Mouse (Mus musculus) frontal cortex, postnatal 25 days (tissue): ENCODE measurements around the gene Ppp1r16b.

Source experiments
- DNase-seq, 2 experiments: peaks; one replicate each; pipeline ENCODE4 v3.0.0; 2022; ENCODE audit warnings: low spot score in 2 of 2

Gene Ppp1r16b

DNA sequence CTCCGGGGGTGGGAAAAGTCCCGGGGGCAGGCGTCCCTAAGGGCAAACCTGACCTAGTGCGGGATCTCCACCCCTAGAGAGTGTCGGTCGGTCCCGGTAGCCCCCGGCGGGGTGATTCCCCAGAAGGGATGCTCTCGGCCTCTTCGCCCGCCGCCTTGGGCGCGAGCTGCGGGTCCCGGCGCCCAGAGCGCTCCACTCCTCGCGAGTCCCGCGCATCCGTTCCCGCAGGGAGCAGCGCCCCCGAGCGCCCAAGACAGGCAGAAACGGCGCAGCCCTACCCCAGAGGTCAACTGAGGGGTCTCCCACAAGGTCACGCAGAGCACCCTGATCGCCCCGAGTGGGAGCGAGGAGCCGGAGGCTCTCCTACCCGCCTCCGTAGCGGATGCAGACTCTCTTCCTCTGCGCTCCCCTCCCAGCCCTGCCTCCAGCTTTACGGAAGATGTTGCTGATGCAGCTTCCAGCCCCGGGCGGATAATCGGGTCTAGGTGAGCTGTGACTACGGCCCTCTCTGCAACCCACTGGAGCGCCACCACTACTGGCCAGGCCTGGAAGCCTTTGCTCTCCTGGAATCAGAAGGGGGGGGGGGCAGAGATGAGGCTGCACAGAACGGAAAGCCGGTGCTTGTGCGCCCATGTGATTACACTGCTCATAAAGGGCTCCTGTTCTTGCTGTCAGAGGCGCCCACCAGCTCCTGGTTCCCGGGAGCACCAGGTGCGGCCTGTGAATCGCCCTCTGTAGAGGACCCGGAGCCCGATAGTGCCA lies 2.7 kb downstream of the Ppp1r16b start:
- peak; percentile 49 to 51 for DNase-seq

DNA sequence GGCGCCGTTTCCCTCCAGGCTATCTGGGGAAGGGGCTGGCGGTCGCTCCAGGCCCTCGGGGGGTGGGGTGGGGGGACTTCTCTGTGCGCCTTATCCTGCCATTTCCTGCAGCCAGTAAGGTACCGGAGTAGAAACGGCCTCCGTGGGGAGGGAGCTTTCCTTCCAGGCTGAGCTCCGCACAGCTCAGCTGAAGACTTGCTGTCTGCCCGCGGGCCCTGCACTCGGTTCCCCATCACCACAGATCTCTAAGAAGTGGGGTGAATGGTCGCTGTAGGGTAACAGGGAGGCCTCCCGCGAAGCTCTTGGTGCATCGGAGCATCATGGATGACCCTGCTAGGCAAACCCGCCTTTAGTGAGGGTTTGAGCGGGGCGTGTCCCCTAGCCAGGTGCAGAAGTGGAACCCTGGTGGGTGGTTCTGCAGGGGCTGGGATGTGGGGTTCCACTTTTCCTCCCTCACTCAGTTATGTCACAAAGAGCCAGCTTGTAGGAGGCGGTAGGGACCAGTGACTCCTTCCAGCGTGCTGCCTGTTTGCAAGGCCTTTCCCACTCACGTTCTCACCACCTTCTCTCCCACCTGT lies 3.3 kb downstream of the Ppp1r16b start:
- no peak for DNase-seq

DNA sequence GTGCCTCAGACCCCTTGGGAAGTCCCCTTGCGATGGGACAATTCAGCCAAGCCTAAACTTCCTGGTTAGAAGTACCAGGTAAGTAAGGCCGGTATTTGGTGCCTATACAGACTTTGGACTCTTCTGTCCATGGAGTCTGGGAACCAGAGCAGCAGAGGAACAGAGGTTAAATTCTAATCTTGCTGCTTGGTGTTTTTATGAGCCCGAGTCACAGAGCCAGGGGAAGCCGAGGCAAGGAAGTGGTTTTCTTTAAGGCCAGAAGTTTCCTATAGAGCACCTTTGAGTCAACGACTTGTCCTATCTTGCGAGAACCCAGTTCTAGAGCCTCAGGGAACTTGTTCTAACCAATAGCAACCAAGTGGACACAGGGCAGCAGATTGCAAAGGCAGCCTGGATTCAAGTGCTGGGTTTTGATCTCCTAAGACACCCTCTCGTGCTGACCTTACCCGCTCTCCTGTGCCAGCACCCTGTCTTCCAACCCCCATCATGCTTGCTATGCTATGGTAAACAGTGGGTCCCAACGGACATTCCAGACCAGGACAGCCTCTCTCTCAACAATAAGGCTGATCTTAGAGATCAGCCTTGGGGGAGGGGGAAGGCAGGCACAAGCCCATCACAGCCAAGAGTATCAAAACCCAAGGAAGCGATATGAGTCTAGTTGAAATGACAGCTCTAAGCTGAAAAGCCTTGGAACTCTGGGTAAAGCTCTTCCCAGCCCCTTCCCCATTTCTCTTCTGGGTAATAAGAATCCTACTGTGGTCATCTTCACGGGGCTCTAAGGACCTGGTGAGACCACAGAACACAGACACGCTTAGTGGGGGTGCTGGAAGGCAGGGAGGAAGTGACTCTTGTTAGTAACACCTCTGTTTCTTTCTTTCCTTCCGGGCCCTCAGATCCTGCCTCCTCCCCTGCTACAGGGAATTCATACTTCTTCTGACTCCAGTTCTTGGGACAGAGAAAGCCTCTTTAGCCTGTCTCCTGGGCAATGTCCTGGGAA lies 4.3 kb downstream of the Ppp1r16b start:
- DNase-seq, result no peak

DNA sequence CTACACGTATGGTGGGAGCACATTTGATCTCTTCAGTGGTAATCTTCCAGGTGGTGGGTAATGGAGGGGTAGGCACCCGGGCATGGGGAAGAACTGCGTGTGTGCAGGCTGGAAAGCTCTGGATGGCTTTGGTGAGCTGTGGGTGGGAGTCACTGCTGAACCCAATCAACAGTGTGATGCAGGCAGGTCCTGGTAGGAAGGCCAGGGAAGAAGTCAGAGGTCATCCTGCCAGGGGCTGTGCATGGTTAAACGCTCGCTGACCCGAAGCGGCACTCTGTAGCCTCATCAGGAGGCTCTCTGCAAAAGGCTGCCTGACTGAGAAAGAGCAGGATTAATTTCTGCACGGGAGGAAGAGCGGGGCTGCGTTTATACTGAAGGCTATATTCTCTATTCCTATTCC lies 5.4 kb downstream of the Ppp1r16b start:
- DNase-seq, result no peak

DNA sequence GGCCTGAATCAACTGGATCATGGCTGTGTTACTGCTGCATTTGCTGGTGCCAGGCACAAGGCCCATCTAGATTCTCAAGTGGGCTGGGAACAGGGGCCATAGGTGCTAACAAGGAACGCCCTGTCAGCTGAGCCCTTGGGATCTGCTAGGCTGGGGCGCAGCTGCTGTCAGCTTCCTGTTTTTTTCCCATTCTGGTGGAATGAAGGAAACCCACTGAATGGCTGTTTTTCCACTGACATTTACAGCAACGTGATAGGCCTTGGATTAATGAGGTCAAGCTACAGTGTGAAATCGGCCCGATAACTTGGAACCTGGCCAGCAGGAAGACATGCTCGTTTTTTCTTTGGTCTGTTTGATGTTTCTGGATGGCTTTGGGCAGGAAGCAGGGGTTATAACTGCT lies 7.6 kb downstream of the Ppp1r16b start:
- no peak for DNase-seq

DNA sequence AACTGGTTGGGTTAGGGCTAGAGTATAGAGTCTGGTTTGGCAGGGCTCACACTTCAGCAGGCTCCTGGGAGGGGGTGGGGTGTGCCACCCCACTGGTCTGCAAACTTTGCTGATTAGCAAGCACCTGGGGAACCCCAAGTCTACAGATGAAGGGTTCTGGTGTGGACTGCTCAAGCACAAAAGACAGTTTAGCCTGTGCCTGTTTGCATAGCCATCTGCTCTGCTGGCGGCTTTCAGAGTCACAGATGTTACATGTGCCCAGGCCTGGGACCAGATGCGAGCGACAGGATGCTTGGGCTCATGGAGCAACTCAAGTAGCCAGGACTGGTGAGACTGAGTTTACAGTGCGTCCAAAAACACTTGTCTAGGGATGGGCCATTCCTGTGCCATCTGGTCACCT lies 8.3 kb downstream of the Ppp1r16b start:
- no peak for DNase-seq

DNA sequence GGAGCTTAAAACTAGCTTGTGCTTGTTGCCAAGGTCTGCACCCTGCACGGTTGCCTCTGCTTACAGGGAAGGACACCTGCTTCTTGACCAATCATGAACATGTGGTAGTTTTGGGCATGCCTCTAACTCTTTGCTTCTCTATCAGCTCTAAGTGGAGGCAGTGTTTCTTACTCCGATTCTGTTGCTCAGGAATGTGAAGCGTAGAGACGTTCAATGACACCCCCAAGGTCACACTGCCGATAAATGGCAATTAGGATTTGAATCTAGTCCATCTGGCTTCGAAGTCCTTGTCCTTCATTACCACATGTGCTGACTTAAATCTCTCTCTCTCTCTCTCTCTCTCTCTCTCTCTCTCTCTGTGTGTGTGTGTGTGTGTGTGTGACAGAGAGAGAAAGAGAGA lies 8.9 kb downstream of the Ppp1r16b start:
- DNase-seq, result no peak

DNA sequence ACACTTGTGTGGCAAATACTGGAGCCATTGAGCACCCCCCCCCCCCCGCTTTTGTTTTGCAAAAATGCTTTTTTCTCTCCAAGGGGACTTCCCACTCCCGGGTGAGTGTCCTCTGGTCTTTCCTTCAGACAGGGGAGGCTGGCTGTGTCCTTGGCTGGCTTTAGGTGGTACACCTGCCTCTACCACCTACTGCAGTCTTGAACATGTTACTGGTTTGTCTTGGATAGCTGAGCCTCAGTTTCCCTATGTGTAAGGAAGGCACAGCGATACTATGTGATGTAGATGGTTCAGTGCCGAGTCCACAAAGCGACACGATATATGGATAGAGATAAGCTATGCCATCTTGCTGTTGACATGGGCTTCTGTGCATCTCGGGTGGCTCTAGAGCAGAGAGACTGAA lies 9.6 kb downstream of the Ppp1r16b start:
- no peak for DNase-seq

DNA sequence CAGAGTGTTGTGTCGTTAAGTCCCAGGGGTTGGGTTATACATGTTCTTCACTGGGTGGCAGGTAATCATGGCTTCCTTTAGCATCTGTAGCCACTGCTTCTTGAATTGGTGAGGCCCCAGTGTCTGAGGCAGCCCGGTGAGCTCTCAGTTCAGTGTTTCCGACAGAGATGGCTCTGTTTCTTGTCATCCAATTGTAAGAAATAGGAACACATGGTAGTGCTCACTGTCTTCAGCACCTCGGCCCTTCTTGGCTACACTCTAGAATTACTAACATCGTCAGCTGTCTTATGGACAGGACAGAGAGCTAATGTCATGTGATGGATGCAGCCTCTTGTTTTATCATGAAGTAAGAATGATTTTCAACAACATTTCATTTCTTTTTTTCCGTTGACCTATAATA lies 10.0 kb downstream of the Ppp1r16b start:
- DNase-seq, result no peak

DNA sequence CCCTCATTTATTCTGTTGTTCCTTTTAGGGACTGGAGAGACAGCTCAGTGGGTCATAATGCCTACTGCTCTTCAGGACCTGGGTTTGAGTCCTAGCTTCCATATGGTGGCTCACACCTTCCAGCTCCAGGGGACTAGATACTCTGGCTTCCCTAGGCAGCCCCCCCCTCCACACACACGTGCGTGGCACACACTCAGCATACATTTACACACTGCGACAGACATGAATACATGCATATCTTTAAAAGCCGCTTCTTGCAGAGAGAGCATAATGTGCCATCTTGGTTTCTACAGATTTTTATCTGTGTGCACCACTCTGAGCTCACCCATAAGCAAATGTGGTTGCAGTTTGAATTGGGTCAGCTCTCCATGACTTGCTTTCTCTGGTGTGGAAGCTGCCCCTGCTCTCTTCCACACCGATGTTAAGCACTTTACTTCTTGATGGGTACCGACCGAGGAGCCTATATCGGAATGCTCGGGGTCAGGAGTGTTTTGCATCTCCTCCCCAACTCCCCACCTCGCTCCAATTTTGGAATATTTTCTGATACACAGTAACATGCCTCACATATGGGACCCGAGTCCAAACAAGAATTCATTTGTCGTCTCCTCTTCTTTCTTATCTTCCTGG lies 10.8 kb downstream of the Ppp1r16b start:
- DNase-seq, result no peak

DNA sequence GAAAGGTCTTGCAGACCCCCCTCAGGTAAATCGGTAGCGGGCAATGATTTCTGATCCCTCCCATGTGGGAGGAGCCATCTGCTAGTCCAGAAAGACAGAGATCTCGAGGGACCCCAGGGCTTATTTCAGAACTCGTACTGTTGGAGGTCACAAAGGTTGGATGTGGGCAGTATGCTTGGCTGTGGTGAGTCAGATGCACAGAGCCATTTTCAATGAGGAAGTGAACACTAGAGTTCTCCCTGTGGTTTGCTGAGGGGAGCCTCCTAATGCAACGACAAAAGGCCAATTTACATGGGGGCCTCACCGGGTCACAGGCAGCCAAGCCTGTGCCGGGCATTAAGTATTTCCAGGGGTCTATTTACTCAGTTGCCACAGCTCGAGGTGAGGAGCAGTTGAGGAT lies 12.7 kb downstream of the Ppp1r16b start:
- no peak for DNase-seq

DNA sequence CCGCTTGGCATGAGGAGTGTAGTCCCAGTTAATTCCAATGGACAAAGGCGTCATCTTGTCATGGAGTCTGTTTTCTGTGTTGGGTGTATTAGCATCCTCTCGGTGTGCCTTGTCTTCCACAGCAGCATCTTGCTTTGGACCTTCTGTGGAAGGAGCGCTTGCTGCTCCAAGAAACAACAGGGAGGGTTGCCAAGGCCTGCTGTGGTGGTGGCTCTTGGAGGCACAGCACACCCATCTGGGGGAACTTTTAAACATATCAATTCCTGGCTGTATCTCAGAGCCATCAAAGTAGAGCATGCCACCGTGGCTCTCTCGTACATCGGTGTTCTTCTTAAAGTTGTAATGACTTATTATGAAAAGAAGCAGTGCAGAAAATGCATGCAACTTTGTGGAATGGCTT lies 13.9 kb downstream of the Ppp1r16b start:
- no peak for DNase-seq

DNA sequence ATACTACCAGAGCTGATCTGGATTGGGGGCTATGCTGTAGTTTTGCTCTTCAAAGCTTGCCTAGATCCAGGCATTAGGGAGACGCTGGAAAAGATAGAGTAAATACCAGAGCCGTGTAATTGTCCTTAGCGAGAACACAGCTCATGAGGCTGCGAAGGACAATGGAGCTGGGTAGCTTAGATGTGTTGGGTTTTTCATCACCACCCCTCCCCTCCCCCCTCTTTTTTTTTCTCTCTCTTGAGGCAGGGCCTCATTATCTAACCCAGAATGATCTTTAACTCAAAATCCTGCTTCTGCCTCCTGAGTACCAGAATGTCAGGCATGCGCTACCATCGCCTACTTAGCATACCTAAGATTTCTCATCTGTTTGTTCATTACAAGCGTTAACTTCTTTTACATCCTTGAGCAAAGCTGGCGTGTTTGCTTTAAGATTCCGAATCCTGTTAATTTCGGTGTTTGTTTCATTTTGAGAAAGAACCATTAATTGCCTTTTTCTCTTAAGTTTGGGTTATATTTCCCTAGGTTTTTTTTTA lies 15.2 kb downstream of the Ppp1r16b start:
- DNase-seq, result no peak

DNA sequence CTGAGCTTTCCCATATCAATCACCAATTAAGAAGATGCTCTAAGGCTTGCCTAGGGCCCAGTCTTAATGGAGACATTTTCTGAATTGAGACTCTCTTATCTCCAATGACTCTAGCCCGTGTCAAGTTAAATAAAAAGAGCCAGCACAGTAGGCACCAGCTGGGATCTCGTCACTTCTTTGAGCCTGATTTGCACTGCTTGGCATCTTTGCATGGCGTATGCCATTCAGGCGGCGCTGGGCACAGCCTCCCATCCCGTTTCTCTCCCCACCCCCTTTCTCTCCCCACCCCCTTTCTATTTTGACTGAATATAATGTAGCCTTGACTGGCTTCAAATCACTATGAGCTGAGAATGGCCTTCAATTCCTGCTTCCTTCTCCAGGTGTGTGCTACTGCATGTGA lies 16.5 kb downstream of the Ppp1r16b start:
- DNase-seq, result no peak

DNA sequence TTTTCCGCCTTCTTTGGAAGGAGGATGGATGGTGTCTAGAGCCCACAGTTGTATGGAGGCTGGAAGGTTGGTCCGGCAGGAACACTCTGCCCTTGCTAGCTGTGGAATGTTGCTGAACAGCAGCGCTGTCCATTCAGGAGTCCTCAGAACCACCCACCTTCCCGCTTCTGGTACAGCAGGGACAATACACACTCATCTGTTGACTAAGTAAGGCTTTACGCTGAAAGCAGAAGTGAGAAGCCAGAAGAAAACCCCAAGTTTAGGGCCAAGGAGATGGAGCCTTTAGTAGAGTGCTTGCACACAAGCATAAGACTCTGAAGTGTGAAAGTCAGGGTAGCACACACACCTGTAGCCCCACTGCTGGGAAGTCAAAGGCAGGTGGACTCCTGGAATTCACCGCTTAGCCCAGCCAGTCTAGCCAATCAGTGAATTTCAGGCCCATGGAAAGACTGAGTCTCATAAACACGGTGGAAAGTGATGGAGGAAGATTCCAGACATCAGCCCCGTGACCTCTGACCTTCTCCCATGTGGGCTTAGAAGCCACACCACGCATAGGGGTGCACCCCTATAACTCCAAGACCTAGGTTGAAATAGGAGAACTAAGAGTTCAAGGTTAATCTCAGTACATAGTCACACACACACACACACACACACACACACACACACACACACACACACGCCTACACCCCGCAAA lies 17.3 kb downstream of the Ppp1r16b start:
- DNase-seq, result no peak

DNA sequence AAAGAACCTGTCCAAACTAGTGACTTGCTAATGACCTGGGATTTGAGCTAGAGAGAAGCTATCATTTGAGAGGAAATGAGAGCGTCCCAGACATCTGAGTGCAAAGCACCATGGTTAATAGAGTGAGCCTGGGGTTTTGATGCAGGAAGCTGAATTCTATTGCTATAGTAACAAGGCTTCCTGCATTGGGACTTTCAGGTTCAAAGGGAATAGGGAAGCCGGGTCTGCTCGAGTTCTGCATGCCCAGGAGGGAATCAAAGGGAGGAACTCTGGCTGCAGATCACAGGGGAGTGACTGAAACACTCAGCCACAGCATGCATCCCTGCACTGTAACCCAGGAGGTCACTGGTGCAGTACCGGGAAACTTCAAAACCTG lies 17.8 kb downstream of the Ppp1r16b start:
- DNase-seq, result no peak

DNA sequence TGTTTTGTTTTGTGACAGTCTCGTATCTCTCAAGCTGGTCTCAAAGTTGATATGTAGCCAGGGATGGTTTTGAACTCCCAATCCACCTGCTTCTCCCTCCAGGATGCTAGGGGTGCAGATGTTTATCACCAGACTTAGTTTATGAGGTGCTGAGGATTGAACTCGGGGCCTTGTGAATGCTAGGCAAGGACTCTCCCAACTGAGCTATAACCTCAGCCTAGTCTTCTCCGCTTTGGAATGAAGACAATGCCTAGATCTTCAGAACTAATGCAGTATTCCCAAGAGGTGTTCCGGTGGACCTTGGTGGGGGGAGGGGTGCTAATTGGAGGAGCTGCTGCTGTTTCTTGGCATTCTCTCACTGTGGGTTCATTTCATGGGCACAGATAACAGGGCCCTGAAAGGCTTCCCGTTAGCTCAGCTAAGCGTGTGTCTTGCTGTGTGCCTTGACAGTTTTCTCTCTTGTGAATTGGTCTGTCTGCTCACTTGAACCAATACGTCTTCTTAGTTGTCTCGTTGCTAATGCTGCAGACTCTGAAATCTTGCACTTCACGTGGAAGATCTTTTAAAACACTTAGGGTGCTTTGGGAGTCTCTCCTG lies 19.1 kb downstream of the Ppp1r16b start:
- no peak for DNase-seq

DNA sequence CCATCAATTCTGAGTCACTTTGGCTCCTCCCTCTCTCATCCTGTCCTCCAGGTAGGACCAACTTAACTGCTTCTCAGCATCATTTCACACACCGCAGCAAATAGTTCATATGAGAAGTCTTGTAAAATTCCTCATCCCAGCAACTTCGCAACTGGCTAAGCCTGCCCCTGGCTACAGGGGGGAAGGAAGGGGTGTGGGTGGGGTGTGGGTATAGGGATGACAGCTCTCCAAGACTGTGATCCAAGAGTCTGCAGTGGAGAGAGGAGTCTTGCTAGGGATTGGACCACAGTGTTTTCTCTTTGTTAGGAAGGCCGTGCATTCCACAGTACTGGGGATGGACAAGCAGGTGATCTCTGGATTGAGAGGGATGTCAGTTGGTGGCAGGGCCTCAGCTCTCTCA lies 19.7 kb downstream of the Ppp1r16b start:
- DNase-seq, result no peak

DNA sequence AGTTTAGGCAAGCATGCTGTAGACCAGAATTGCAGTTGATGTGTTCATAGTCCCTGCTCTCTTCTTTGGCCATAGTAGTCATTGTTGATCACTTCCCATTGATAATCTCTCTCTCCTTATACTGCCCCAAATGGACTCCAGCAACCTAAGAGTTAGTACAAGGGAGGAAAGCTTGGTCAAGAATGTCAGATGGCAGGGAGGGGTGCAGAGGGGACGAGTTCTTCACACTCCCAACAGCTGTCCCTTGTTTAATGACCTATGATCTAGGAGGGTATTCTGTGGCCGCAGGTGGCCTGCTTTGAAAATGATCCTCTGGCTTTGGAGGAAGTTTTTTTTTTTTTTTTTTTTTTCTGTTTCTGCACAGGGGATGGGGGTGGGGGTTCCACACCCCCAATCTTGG lies 21.2 kb downstream of the Ppp1r16b start:
- DNase-seq, result no peak

DNA sequence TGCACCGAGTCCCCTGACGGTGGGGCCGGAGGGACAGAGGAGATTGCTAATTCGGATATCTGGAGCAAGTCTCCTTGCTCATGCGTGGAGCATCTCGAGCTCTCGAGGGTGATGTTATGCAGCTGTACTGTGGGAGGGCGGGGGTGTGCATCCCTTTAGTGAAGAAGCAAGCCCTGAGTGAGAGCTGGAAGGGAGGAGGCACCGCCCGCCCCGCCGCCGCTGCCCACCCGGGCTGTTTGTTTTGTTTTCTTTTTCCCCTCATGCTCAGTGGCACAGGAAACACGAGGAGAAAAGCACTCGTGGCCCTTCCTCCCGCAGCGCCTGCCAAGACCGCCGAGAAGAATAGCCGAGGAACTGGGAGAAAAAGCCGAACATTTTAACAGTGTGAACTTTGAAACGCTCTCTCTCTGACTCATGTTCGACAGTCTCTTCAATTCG lies 22.6 kb downstream of the Ppp1r16b start:
- peak; percentile 62 to 63 for DNase-seq

DNA sequence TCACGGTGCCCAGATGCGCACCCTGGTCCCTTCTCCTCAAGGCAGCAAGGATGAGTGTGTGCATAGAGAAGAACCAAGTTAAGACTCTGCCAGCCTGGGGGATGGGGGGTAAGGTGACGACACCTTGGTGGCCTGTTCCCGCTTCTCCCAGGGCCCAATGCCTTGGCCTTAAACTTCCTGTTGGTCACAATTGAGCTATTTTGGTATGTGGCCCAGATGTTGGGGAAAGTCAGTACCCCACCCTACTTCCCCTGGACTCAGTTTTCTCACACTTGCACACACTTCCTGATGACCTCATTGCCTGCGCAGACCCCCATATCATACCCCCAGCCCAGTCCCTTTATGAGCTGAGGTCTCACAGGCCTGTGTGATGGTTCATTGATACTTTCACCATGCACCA lies 23.9 kb downstream of the Ppp1r16b start:
- DNase-seq, result no peak
